Mouse (Mus musculus) cerebellum, adult 8-10 months (tissue): ENCODE results near the gene Cyb5rl.

Source experiments
- DNase-seq: peaks from one replicate; pipeline ENCODE4 v3.0.0; 2022

The Cyb5rl gene

DNA sequence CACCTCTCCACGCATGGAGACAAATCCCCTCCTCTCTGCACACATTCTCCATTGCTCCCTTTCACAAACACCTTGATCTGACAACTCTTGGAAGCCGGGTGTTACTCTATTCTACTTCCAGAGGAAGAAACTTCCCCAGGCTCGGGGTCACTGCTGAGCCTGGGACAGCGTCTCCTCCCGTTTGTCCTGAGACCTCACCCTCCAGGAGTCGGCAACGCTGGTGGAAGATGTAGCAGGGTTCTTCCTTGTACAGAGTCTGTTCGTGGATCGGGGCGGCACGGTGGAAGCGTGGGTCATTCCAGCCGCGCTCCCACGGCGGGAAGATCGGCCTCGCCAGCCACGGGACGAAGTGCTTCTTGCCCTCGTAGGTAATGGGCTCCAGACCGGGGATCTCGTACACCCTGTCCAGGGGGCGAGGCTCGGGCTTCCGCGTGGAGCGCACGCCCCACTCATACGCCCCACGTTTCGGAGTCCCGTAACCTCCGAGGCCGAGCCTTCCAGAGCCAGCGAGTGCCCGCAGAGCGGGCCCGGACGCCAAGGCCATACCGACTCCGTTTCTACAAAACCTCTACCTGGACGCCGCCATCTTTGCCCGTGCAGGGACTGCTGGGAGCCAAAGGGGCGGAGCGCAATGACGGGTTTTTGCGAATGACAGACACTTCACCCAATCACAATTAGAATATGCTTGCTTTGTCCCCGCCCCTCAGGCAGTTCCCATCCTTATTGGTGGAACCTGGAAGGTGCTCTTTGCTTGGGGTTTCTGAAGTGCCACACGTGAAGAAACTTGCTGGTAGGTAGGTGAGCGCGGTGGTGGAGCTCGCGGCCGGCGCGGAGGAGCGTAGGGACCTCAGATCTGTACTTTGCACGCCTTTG, at the start of gene Cyb5rl, which contains the start of gene Mrpl37:
Gene Cyb5rl, plus strand, starts transcription at position 737 of the 873 bp plus-strand sequence.
Gene Mrpl37, minus strand, starts transcription at position 617 of the 873 bp plus-strand sequence.
- peak; percentile 98 for DNase-seq

DNA sequence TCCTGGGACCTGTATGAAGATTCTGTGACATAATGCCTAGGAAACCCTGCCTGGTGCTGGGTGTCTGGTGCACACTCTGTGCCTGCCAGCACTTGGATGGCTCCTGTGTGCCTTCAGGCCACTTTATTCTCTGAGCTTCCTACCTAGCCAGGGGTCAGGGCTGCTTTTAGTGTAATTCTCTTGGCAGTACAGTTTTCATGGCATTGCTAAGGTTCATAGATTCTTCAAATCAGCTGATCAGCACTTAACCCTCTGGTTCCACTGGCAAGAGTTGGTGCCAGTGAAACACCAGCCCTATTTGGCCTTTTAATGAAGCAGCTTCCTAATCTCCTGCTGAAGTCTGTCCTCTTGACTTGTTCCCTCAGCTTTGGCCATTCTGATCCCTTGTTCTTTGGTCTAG, 49.5 kb upstream of the Cyb5rl start:
- DNase-seq = no peak

DNA sequence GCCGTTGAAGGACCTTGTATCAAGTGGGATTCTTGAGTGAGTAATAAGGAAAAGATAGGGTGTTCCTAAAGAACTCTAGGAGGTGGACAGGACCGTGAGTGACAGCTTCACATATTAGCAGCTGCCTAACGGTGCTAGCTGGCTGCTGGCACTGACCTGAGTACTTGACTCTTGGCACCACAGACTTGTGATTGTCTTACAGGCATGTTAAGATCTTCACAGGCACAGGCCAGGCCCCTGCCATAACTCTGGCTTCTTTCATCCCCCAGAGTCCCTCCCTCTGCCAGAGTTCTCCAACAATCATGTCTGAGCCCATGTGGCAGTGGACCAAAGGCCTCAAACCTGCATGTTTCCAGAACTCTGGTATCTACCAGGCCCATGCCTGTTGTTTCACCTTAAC, 48.3 kb upstream of the Cyb5rl start:
- DNase-seq = no peak

DNA sequence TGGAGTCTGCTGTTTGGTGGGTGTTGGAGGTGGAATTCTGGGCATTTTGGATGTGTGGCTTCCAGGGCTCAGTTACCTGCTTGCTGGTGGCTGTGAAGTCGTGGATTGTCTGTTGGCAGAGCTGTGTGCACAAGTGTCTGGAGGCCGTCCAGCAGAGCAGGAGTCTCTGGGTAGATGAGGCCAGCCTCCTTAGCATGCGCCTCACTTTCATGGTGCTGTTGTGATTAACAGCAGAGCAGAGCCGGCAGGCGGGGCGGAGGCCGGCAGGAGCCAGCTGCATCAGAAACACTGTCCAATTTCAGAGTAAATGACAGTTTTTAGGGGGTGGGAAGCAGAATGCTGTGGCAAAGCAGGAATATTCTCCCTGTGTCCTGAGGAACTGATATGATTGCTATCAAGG, 47.8 kb upstream of the Cyb5rl start:
- peak; percentile 60 for DNase-seq

DNA sequence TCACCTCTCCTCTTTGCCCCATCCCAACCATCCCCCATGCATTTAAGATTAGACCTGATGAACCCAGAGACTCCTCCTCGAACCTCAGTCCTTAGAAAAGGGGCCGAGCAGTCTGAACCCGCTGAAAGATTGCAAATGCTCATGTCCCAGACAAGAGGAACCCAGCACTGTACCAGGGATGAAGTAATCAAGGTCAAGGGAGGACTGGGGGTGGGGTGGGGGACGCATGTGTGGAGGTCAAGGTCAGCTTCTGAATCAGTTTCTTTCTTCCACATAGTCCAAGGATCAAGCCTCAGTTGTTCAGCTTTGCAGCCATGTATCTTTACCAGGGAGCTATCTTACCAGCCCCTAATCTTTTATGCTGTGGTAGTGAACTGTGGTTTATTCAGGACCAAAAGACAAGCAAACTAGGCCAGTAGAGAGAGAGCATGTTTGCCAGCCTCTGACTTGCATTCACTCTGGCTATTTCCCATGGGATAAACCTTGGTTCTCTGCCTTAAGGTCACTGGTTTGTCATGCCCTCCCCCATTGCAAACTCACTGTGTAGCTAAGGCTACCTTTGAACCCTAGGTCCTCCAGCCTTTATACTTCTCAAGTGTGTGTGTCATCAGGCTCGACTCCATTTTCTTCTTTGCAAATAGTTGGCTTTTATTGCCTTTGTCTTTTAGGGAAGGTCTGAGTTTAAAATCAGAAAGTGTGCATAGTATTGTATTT, 46.3 kb upstream of the Cyb5rl start:
- no peak for DNase-seq

DNA sequence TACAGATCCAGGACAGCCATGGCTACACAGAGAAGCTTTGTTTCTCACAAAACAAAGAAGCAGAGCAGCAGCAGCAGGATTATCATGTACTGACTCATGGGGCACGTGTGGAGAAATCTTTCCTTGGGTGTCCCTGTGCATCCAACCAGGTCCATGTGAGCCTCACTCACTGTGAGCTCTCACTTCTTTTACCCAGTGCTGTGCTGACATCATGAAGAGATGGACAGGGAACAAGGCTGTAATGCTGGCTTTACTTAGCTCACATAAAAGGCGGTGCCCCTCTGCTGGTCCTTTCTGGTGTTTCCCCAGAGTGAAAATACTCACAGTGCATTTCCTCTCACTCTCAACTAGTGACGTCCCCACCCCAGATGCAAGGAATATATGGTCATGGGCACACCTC, 45.3 kb upstream of the Cyb5rl start:
- no peak for DNase-seq

DNA sequence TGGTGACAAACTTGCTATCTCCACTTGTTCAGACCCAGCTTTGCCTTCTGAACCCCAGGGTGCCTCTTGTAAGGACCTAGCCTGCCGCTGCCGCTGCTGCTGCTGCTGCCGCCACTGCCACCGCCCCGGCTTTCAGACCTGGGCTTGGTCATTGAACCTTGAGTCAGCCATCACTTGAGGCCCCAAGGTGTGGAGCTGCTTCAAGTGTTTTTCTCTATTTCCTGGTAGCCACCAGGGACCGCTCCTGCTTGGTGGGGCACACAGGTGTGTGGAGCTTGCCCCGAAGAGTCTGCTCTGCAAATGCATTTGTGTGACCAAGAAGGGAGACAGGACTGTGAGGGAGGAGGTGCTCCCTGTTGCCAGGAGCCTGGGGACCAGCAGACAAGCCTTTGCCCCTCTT, 41.9 kb upstream of the Cyb5rl start:
- no peak for DNase-seq

DNA sequence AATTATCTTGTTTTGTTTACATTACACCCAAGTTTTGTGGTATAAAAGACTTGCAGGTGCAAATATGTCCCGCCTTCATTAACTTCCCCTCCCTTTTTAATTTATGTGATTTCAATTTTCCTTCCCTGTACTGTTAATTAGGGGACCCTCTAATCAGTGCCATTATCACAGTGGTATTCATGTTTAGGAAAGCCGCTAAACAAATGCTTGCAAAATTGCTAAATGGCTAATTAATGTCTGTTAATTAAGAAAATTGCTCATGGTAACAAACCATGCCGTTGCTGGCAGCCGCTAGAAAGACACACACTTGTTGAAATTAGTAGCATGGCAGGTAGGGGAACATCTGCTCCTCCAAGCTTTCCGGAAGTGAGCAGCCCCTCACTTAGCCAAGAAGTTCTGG, 41.4 kb upstream of the Cyb5rl start:
- no peak for DNase-seq

DNA sequence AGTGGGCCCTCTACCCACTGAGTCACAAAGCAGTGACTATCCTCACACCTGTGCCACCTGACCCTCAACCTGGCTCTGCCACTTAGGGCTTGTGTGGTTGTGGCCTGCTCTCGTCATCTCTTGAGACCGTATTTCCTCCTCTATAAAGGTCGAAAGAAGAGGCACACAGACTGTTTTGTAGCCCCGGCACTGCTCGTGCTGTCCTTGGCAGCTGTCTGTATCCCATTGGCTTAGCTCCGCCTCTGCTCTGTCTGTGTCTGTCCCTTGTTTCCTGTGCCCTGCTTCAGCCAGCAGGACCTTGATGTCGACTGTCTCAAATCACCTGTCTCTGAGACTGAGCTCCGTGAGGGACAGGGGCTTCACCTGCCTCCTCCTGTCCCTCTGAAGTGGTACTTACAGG, 40.3 kb upstream of the Cyb5rl start:
- no peak for DNase-seq

DNA sequence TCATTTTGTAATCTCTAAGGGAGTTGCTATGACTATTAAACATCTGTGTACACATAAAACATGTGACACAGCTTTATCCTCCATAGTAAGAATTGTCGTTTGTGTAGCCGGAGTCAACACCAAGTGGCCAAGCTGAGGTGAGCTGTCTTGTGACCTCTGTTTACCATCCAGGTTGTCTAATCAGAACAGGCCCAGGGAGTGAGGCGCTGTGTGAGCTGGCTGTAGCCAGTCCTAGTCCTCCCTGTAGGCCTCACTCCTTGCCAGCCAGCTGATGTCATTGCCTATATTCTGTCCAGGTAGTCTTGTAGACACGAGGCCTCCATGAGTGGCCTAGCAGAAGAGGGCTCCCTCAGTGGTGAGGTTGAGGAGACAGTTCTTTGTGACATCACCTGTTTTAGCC, 31.1 kb upstream of the Cyb5rl start:
- no peak for DNase-seq

DNA sequence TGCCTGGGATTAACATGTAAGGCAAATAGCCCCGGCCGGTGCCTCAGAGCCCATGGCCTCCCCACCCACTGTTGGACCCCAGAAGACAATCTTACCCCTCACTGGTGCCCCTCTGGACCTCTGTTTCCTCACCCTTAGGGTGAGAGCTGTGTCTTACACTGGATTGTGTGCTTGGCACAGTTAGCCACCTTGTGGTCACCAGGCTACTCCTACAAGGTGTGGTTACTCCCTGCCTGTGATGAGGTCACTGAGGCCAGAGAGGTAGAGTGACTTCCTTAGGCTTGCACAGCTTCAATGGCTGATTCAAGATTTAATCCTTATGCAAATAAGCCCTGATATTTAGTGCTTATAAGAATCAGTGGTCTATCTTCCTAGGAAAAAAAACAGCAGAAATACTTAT, 29.8 kb upstream of the Cyb5rl start:
- DNase-seq = no peak

DNA sequence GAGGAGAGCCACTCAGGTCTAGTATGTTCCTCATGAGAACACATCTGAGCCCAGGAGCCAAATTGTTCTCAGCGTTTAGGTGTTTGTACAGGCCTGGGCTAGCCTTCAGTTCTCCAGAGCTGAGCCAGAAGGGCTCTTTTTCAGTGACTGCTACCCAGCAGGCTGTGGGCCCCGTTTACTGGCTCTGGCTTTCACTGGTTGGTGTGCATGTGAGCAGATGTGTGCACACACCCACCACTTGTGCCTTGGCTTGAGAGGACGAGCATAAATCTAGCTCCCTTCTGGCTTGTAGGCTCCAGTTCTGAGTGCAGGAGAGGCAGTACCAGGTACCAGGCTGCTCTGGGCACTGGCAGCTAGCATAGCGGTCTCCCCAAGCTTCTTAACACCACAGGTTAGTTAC, 28.5 kb upstream of the Cyb5rl start:
- DNase-seq = no peak

DNA sequence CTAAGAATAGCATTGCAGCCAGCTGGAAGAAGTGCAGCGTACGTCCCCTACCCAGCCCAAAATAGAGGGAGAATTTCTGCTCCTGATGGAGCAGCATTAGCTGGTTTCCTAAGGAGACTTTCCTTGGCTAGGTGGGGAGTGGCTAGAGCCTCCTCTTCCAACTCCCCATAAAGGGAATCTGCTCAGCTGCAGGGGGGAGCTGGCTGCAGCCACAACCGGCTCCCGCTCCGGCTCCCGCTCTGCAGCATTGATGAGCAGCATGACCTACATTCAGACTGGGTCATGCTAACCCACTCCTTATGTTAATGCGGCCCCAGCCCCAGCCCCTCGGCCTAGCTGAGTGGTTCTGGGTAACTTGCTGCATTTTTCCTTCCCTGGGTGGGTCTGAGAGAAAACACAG, 27.5 kb upstream of the Cyb5rl start:
- no peak for DNase-seq

DNA sequence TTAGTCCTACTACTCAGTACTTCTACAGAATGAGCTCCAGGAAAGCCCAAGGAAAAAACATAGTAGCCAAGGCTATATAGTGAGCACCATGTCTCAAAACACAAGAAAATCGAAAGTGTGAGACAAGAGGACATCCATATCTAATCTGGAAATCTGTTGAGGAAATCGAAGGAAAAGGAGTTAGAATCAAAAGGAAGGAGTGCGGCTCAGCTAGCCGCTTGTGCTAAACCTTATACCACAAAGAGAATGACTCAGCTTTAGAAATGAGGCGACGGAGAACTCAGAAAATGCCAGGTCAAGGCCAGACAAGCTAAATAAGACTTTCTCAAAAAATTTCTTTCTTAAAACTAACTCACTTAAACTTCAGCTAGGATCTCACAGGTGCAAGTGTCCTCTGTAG, 24.5 kb upstream of the Cyb5rl start:
- no peak for DNase-seq

DNA sequence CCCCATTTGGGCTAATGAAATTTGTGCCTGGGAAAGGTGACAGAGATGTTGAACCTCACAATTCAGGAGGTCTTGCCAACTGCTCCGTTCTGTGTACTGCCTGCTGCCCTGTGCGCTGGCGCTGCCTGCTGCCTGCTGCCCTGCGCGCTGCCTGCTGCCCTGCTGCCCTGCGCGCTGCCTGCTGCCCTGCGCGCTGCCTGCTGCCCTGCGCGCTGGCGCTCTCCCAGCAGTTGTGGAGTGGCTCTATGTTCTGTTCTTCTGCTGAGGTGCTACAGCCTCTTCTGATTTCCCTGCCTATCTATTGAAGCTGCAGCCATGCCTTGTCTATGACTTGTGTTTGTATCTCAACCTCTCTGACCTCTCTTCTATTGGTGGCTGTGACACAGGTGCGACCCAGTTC, 21.6 kb upstream of the Cyb5rl start:
- DNase-seq = no peak

DNA sequence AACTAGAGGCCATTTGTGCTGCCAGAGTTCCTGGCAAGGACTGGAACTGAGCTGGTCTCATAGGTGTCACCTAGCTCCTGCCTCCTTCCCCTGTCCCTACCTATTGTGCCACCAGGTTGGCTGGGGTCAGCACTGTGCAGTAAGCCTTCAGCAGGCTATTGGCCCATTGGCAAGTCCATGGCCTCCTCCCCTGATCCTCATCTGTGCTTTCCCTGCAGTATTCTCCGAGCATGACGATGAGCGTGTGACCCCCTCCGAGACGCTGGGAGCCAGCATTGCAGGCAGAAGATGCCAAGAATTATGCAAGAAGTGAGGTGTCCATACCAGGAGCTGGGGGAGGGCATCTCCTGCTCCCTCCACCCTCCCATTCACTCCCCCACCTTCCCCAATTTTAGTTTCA, 19.0 kb upstream of the Cyb5rl start:
- no peak for DNase-seq

DNA sequence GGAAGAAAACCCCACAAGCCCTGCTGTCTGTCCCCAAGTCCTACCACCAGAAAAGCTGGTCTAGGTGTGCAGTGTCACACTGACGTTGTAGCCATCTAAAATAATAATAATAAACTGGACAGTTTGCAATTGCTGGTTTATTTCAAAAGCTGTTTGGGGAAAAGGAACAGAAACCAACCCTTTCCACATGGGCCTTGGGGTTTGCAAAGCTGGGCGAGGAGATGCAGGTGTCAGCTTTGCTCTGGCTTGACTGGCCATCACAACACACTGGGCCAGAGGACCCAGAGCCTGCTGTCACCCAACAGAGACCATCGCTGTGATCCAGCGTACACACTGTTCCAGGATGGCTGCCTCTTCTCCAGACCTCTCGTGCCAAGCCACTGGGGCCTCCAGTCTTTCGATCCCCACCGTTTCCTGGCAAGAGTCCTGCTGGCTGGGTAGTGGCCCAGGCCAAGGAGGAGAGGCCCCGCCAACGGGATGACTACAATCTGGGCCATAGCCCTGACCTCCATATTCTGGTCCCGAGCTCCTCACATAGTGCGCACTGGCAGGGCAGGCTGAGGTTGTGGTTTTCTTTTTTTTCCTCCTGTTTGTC, 18.1 kb upstream of the Cyb5rl start:
- peak; percentile 88 for DNase-seq

DNA sequence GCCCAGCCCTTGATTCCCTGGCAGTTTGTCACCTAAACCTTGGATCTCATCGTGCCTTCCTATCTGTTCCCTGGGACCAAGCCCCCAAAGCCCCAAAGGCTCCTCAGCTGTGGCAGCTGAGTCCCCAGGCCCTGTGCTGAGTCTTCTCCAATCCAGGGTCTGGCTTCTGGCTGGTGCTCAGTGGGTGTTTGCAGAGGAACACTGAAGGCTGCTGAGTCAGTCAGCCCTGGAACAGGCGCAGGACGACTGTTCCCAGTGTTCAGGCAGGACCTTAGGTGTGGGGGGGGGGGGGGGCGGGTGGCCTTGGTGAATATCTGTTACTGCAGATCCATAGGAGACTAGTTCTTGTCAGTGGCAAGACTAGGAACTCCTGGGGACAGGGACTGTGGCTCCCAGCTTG, 14.9 kb upstream of the Cyb5rl start:
- no peak for DNase-seq

DNA sequence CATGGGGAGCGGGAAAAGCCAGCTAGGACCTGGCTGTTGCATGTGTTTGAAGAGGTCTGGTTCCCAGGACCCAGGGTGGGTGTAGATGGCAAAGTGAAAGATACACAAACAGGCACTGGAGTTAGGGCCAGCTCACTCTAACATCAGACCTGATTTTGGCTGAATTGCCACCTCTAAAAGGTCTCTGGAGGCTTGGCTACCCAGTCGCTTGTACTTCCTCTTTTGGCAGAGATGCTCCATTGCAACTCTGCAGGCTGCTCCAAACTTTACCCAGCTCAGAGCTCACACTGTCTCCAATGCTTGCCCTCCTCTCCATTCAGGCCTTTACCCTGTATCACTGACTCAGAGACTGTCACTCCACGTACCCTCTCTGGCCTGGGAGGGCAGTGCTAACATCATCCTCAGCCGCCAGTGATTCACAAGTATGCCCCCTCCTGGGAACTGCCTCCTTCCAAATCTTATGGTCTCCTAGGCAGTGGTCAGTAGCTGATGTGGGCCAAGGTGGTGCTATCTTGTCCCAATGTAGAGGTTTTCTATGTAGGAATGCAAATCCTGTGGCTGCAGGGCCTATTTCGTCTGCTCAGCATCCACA, 13.7 kb upstream of the Cyb5rl start:
- DNase-seq = no peak

DNA sequence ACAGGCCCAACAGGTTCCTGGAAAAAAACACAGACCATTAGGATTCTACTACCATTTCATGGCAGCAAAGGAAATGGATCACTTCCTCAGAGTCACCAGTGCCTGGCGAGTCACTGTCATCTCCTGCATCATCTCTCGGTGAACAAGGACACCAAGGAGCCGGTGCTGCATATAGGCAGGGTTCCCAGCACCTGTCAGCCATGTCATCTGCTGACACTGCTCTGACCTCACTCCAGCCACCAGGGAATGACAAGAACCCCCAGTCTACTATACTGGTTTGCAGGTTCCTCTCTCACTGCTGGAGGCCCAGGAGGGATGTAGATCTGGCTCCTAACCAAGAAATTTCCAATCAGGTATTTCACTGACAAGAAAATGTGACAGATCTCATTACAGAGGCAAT, 10.7 kb upstream of the Cyb5rl start:
- DNase-seq = no peak

DNA sequence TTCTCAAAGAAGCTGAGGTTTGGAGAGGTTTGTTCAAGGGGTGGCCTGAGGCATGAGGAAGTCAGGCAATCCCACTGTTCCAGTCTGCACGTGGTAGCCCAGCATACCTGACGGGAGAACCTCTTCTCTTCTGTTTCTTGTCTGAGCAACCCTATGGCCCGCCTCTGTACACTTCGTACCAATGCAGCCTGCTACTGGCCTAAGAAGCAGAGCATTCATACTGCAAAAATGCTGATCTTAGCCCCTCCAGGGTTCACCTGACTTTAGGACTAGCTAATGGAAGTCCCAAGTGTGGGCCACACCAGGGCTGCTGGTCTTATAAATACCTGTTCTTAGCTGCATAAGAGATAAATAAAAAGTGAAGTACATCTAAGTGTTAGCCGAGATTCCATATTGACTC, 8.4 kb upstream of the Cyb5rl start:
- no peak for DNase-seq

DNA sequence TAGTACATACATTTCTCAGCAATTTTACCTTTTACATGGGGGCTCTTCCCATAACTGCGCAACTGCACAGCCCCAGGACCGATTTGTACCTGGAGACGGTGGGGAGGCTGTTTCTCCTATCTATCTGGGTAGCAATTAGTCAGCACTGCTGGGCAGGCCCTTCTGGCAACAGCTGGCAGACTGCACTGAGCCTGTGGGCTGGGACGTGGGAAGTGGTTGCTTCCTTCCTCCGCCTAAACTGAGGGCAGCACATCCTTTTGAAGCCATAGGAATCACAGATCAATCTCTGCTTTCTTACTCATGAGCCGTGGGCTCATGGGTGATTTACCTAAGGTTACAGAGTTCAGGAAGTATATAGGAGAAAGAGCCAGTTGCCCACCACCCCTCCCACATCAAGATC, 8.0 kb upstream of the Cyb5rl start:
- DNase-seq = no peak

DNA sequence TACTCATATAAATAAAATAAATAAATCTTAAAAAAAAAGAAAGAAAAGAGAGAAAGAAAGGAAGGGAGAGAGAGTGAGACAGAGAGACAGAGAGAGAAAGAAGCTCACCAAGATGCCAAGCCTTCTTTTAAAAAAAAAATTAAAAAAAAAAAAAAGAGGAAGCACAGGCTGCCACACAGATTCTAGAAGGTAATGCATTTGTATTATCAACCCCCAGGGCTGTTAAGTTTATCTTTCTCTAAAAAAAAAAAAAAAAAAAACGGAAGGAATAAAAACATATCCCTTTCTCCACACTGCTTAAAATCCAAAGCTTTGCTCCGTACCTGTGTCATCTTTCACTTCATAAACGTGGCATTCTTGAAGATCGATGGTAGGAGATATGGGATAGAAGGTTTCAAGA, 5.2 kb upstream of the Cyb5rl start:
- DNase-seq = no peak

DNA sequence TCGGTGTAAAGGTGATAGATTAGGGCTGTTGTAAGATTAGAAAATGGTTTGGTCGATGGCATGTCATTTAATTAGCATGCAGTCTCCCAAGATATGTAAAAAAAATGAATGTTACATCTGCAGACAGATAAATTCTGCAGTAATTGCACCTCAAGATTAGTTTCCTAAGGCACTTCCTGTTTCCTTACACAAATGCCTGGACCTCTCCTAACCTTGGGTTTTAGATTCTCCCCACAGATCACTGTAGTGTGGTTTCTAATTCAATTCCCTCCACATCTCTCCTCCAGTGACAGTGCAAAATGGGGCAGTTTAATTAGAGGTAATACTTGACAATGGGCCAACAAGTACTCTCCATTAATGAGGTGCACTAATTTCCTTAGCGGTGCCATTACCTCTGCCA, 3.6 kb upstream of the Cyb5rl start:
- no peak for DNase-seq
